Mouse (Mus musculus): Measurements from ENCODE around the gene Il21r.

DNA sequence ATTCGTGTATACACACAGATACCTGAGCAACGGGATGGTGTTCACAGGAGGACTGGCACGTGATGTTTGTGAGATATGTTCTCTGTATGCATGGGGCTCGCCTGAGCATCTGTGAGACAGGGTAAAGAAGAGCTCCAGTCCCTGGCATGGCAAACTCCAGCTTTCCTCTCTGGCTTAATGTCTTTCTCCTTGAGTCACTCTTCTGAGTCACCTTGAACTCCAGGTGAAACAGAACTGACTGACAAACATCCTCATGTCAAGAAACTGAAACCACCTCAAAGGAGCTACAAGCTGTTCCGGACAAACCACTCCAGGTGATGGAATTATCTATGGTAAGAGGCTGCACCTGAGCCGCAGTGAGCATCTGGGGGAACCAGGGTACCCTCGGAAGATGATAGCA lies 13.3 kb upstream of the Il21r start:
- TF ChIP-seq CTCF (IDR thresholded peaks at IDR 0.05; ENCODE audit: borderline replicate concordance, insufficient read depth, low read length) (no peak), POLR2A (IDR thresholded peaks at IDR 0.05; ENCODE audit: low read depth, low read length) (no peak)

Measured in embryonic fibroblast, embryonic 13.5 days (primary cell).